Mouse (Mus musculus) heart, postnatal 0 days (tissue): ENCODE measurements around the gene Cttnbp2.

Source experiments
- CTCF ChIP-seq: IDR thresholded peaks from 2 replicates; pipeline ENCODE4 v1.5.1; 2016; ENCODE audit warnings: antibody characterized with exemption, control low read depth, low read depth
- EP300 ChIP-seq: IDR thresholded peaks from 2 replicates; pipeline ENCODE4 v1.6.1; 2016; ENCODE audit warnings: antibody characterized with exemption, low read depth

GRCm38 (mm10) chr6:18445747-18446146, 68.9 kb downstream of the Cttnbp2 start:
- TF ChIP-seq CTCF: no peak
- no peak for TF ChIP-seq EP300
